Mouse (Mus musculus) hindbrain, embryonic 14.5 days (tissue): Measurements from ENCODE around the gene Id1. TPM values are rescaled to one million over a fixed set of nuclear protein-coding genes. Genes with fewer than 3 reads are reported as not detected.

Experiments used
- ATAC-seq: fragments of 200-750 bp; cut with Nextera tagmentation; 2 replicates; pipeline ENCODE4 v1.8.0; 2017; ENCODE audit warnings: moderate number of reproducible peaks, mild to moderate bottlenecking, moderate TSS enrichment, moderate library complexity; ENCODE audit not compliant: low FRiP score
- DNase-seq: peaks from one replicate; pipeline ENCODE4 v3.0.0-alpha.2; 2015; ENCODE audit warnings: low spot score
- H3K27ac ChIP-seq: fragments of 300-500 bp; sonication (generic); 2 replicates; pipeline ENCODE4 v1.5.1; 2014; ENCODE audit warnings: mild to moderate bottlenecking, moderate library complexity
- H3K27me3 ChIP-seq: fragments of 300-500 bp; sonication (generic); 2 replicates; pipeline ENCODE4 v1.6.1; 2014; ENCODE audit warnings: mild to moderate bottlenecking, low read length, mixed read lengths; ENCODE audit not compliant: control insufficient read depth, insufficient read depth
- H3K36me3 ChIP-seq: fragments of 300-500 bp; sonication (generic); replicated peaks from 2 replicates; pipeline ENCODE4 v1.6.1; 2014; ENCODE audit not compliant: control insufficient read depth, insufficient read depth
- H3K4me1 ChIP-seq: fragments of 300-500 bp; sonication (generic); replicated peaks from 2 replicates; pipeline ENCODE4 v1.6.1; 2014; ENCODE audit warnings: antibody characterized with exemption, low read length, mixed read lengths; ENCODE audit not compliant: control insufficient read depth, insufficient read depth
- H3K4me2 ChIP-seq: fragments of 300-500 bp; sonication (generic); replicated peaks from 2 replicates; pipeline ENCODE4 v1.6.1; 2014; ENCODE audit warnings: mild to moderate bottlenecking, moderate library complexity
- H3K4me3 ChIP-seq: fragments of 300-500 bp; sonication (generic); replicated peaks from 2 replicates; pipeline ENCODE4 v1.5.1; 2014; ENCODE audit warnings: mild to moderate bottlenecking, low read length
- H3K9ac ChIP-seq: fragments of 300-500 bp; sonication (generic); 2 replicates; pipeline ENCODE4 v1.6.1; 2014
- H3K9me3 ChIP-seq: fragments of 300-500 bp; sonication (generic); 2 replicates; pipeline ENCODE4 v1.6.1; 2016; ENCODE audit warnings: low read length; ENCODE audit not compliant: control insufficient read depth
- WGBS: fragments of 180-500 bp; shearing (Covaris S2); extraction: QIAGEN DNeasy Blood & Tissue Kit; methylation state at CpG from one replicate; pipeline ENCODE4 v1.1.7; 2014; 5-methylcytosine and 5-hydroxymethylcytosine counted together
- polyA plus RNA-seq: library from polyadenylated mRNA; unstranded; fragments of >200 nt; fragmentation: Nextera tagmentation; extraction: Ambion mirVana; gene quantifications from 2 replicates; pipeline ENCODE4 v1.2.1, GENCODE M21; 2014

Id1 gene
- polyA plus RNA-seq, 1 experiment from 2014 or later: 68.0 TPM

GRCm38 (mm10) chr2:152772231-152772630 lies 36.2 kb downstream of the Id1 start:
- no peak overlapping the region for H3K27ac ChIP-seq
- H3K9me3 ChIP-seq: no peaks in the 10 kb centered on the region
- 36% methylated on average over 1 of the region's 1 CpGs for WGBS
- no peaks in the 10 kb centered on the region for H3K4me1 ChIP-seq
- no peak overlapping the region for H3K4me2 ChIP-seq
- H3K4me3 ChIP-seq: no peak overlapping the region
- no peaks in the 10 kb centered on the region for H3K27me3 ChIP-seq
- H3K36me3 ChIP-seq: no peaks in the 10 kb centered on the region
- ATAC-seq: no peak
- H3K9ac ChIP-seq: no peak overlapping the region
- DNase-seq: no peak

GRCm38 (mm10) chr2:152775357-152775756 lies 39.3 kb downstream of the Id1 start:
- no peaks in the 10 kb centered on the region for H3K4me1 ChIP-seq
- no peak overlapping the region for H3K9ac ChIP-seq
- ATAC-seq: no peak
- no peak for DNase-seq
- H3K4me3 ChIP-seq: no peak overlapping the region
- no peaks in the 10 kb centered on the region for H3K27me3 ChIP-seq
- H3K9me3 ChIP-seq: no peaks in the 10 kb centered on the region
- WGBS: 76% methylated on average over 4 of the region's 4 CpGs
- H3K36me3 ChIP-seq: peaks cover 7% of the 10 kb centered on the region; the same call in 1 of the 2 replicates
- H3K4me2 ChIP-seq: no peak overlapping the region
- H3K27ac ChIP-seq: no peak overlapping the region

- WGBS: 81% methylated on average over 3 of the region's 3 CpGs
- no peaks in the 10 kb centered on the region for H3K9me3 ChIP-seq
- no peak overlapping the region for H3K4me3 ChIP-seq
- DNase-seq (no peak), ATAC-seq (no peak)
- no peak overlapping the region for H3K9ac ChIP-seq
- H3K27ac ChIP-seq: no peak overlapping the region
- peaks cover 14% of the 10 kb centered on the region for H3K36me3 ChIP-seq
- no peaks in the 10 kb centered on the region for H3K27me3 ChIP-seq
- H3K4me1 ChIP-seq: no peaks in the 10 kb centered on the region
- H3K4me2 ChIP-seq: no peak overlapping the region
These were observed 40.0 kb downstream of the Id1 start for GRCm38 (mm10) chr2:152776019-152776418.

- H3K4me3 ChIP-seq: no peak overlapping the region
- WGBS: 86% methylated on average over 2 of the region's 2 CpGs
- H3K4me1 ChIP-seq: no peaks in the 10 kb centered on the region
- H3K9me3 ChIP-seq: no peaks in the 10 kb centered on the region
- DNase-seq (no peak), ATAC-seq (no peak)
- H3K4me2 ChIP-seq: no peak overlapping the region
- H3K9ac ChIP-seq: no peak overlapping the region
- H3K27ac ChIP-seq: no peak overlapping the region
- no peaks in the 10 kb centered on the region for H3K27me3 ChIP-seq
- peaks cover 18% of the 10 kb centered on the region for H3K36me3 ChIP-seq
These were observed 40.4 kb downstream of the Id1 start for GRCm38 (mm10) chr2:152776435-152776834.

GRCm38 (mm10) chr2:152777081-152777480 lies 41.0 kb downstream of the Id1 start:
- no peak for DNase-seq
- Histone ChIP-seq H3K4me3 (no peak overlapping the region), H3K9ac (no peak overlapping the region), H3K27me3 (no peaks in the 10 kb centered on the region), H3K4me1 (no peaks in the 10 kb centered on the region), H3K4me2 (no peak overlapping the region), H3K36me3 (peaks cover 24% of the 10 kb centered on the region), H3K27ac (no peak overlapping the region), H3K9me3 (no peaks in the 10 kb centered on the region)
- ATAC-seq: no peak
- 92% methylated on average over 3 of the region's 3 CpGs for WGBS

GRCm38 (mm10) chr2:152780466-152780865 lies 44.4 kb downstream of the Id1 start:
- Histone ChIP-seq H3K4me1 (0 out of 2 replicates have a peak, but pooled peaks cover 3% of the 10 kb centered on the region), H3K9ac (no peak overlapping the region), H3K9me3 (no peaks in the 10 kb centered on the region), H3K4me2 (no peak overlapping the region), H3K4me3 (no peak overlapping the region), H3K27me3 (no peaks in the 10 kb centered on the region), H3K27ac (no peak overlapping the region), H3K36me3 (peaks cover 27% of the 10 kb centered on the region)
- 90% methylated on average over 2 of the region's 2 CpGs for WGBS
- no peak for ATAC-seq
- no peak for DNase-seq

GRCm38 (mm10) chr2:152781031-152781711 lies 45.1 kb downstream of the Id1 start:
- no peak overlapping the region for H3K9ac ChIP-seq

GRCm38 (mm10) chr2:152782656-152783055 lies 46.6 kb downstream of the Id1 start:
- H3K4me1 ChIP-seq: 0 out of 2 replicates have a peak, but pooled peaks cover 3% of the 10 kb centered on the region
- ATAC-seq (no peak), DNase-seq (no peak)
- H3K4me3 ChIP-seq: no peak overlapping the region
- H3K36me3 ChIP-seq: peaks cover 27% of the 10 kb centered on the region
- H3K9ac ChIP-seq: no peak overlapping the region
- WGBS: 88% methylated on average over 5 of the region's 5 CpGs
- no peaks in the 10 kb centered on the region for H3K9me3 ChIP-seq
- H3K4me2 ChIP-seq: no peak overlapping the region
- no peak overlapping the region for H3K27ac ChIP-seq
- H3K27me3 ChIP-seq: no peaks in the 10 kb centered on the region

More at GRCm38 (mm10) chr2:152781031-152781711, 45.1 kb downstream of the Id1 start:
- Histone ChIP-seq H3K9me3 (no peaks in the 10 kb centered on the region), H3K4me2 (no peak overlapping the region), H3K27ac (no peak overlapping the region), H3K36me3 (peaks cover 27% of the 10 kb centered on the region), H3K4me1 (0 out of 2 replicates have a peak, but pooled peaks cover 3% of the 10 kb centered on the region), H3K4me3 (no peak overlapping the region), H3K27me3 (no peaks in the 10 kb centered on the region)
- 97% methylated on average over 2 of the region's 3 CpGs for WGBS
- no peak for DNase-seq
- ATAC-seq: no peak

GRCm38 (mm10) chr2:152783241-152783640 lies 47.2 kb downstream of the Id1 start:
- 95% methylated on average over 5 of the region's 5 CpGs for WGBS
- ATAC-seq (no peak), DNase-seq (no peak)
- peaks cover 27% of the 10 kb centered on the region for H3K36me3 ChIP-seq
- H3K4me2 ChIP-seq: no peak overlapping the region
- H3K27ac ChIP-seq: no peak overlapping the region
- H3K9me3 ChIP-seq: no peaks in the 10 kb centered on the region
- no peak overlapping the region for H3K4me3 ChIP-seq
- H3K27me3 ChIP-seq: no peaks in the 10 kb centered on the region
- H3K9ac ChIP-seq: no peak overlapping the region
- 0 out of 2 replicates have a peak, but pooled peaks cover 3% of the 10 kb centered on the region for H3K4me1 ChIP-seq
